Mouse (Mus musculus) splenic B cell, adult 2 months (primary cell): Measurements from ENCODE around the gene Prkcd.
A peak's percentile ranks its signal among the peaks of the same experiment; 100 is the strongest.

Experiments
- DNase-seq: peaks from one replicate; pipeline ENCODE4 v3.0.0-alpha.2; 2011; ENCODE audit warnings: low read depth, low spot score
- H3K27me3 ChIP-seq: 2 replicates; pipeline ENCODE4 v1.6.1; 2012; ENCODE audit warnings: mild to moderate bottlenecking, low read length, moderate library complexity, mixed read lengths; ENCODE audit not compliant: control insufficient read depth, poor library complexity, insufficient read depth, severe bottlenecking
- H3K36me3 ChIP-seq: 2 replicates; pipeline ENCODE4 v1.6.1; 2012; ENCODE audit warnings: mild to moderate bottlenecking, low read length, moderate library complexity, mixed read lengths; ENCODE audit not compliant: control insufficient read depth, poor library complexity, insufficient read depth, severe bottlenecking

The Prkcd gene

GRCm38 (mm10) chr14:30607696-30608095 lies 18.3 kb downstream of the Prkcd start:
- H3K27me3 ChIP-seq: no peaks in the 10 kb centered on the region
- peaks cover 13% of the 10 kb centered on the region for H3K36me3 ChIP-seq
- peak; percentile 94 for DNase-seq

- no peak for DNase-seq
- Histone ChIP-seq H3K36me3 (peaks cover 13% of the 10 kb centered on the region), H3K27me3 (no peaks in the 10 kb centered on the region)
Observed at GRCm38 (mm10) chr14:30606817-30607216, 19.2 kb downstream of the Prkcd start.

GRCm38 (mm10) chr14:30597142-30597541 lies 28.9 kb downstream of the Prkcd start:
- H3K27me3 ChIP-seq: no peaks in the 10 kb centered on the region
- H3K36me3 ChIP-seq: peaks cover 11% of the 10 kb centered on the region
- no peak for DNase-seq

GRCm38 (mm10) chr14:30596407-30596806 lies 29.6 kb downstream of the Prkcd start:
- H3K36me3 ChIP-seq: peaks cover 9% of the 10 kb centered on the region
- peak; percentile 41 for DNase-seq
- no peaks in the 10 kb centered on the region for H3K27me3 ChIP-seq

- Histone ChIP-seq H3K27me3 (no peaks in the 10 kb centered on the region), H3K36me3 (peaks cover 8% of the 10 kb centered on the region)
- no peak for DNase-seq
Observed at GRCm38 (mm10) chr14:30595576-30596313, 30.3 kb downstream of the Prkcd start.

- Histone ChIP-seq H3K27me3 (no peaks in the 10 kb centered on the region), H3K36me3 (peaks cover 5% of the 10 kb centered on the region)
- no peak for DNase-seq
Observed at GRCm38 (mm10) chr14:30594092-30594695, 31.8 kb downstream of the Prkcd start.

- peak; percentile 74 for DNase-seq
- Histone ChIP-seq H3K36me3 (peaks cover 3% of the 10 kb centered on the region), H3K27me3 (no peaks in the 10 kb centered on the region)
Observed at GRCm38 (mm10) chr14:30593279-30594091, 32.5 kb downstream of the Prkcd start.

- DNase-seq: peak; percentile 90
- Histone ChIP-seq H3K27me3 (no peaks in the 10 kb centered on the region), H3K36me3 (no peaks in the 10 kb centered on the region; the same call in 1 of the 2 replicates)
Observed at GRCm38 (mm10) chr14:30591417-30591816, 34.6 kb downstream of the Prkcd start.

GRCm38 (mm10) chr14:30590918-30591317 lies 35.1 kb downstream of the Prkcd start:
- H3K27me3 ChIP-seq: no peaks in the 10 kb centered on the region
- no peaks in the 10 kb centered on the region; the same call in 1 of the 2 replicates for H3K36me3 ChIP-seq

GRCm38 (mm10) chr14:30590041-30590645 lies 35.9 kb downstream of the Prkcd start:
- H3K36me3 ChIP-seq: no peaks in the 10 kb centered on the region; the same call in 1 of the 2 replicates
- no peak for DNase-seq
- H3K27me3 ChIP-seq: no peaks in the 10 kb centered on the region

More at GRCm38 (mm10) chr14:30590918-30591317, 35.1 kb downstream of the Prkcd start:
- no peak for DNase-seq

GRCm38 (mm10) chr14:30586780-30587461 lies 39.1 kb downstream of the Prkcd start:
- H3K36me3 ChIP-seq: no peaks in the 10 kb centered on the region
- no peaks in the 10 kb centered on the region for H3K27me3 ChIP-seq
- no peak for DNase-seq

GRCm38 (mm10) chr14:30585323-30585722 lies 40.7 kb downstream of the Prkcd start:
- H3K27me3 ChIP-seq: no peaks in the 10 kb centered on the region
- no peaks in the 10 kb centered on the region for H3K36me3 ChIP-seq
- peak; percentile 34 for DNase-seq

- DNase-seq: no peak
Observed at GRCm38 (mm10) chr14:30584497-30585251, 41.3 kb downstream of the Prkcd start.

More at GRCm38 (mm10) chr14:30584497-30585251, 41.3 kb downstream of the Prkcd start:
- Histone ChIP-seq H3K27me3 (no peaks in the 10 kb centered on the region), H3K36me3 (no peaks in the 10 kb centered on the region)
